Mouse (Mus musculus): Measurements from ENCODE around the gene Synrg. TPM values are rescaled to one million over a fixed set of nuclear protein-coding genes. Genes with fewer than 3 reads are reported as not detected.

The Synrg gene
- 10.2 and 11.2 TPM in 2 replicates for polyA plus RNA-seq (2016; fragmentation: Nextera tagmentation; extraction: Ambion mirVana)

DNA sequence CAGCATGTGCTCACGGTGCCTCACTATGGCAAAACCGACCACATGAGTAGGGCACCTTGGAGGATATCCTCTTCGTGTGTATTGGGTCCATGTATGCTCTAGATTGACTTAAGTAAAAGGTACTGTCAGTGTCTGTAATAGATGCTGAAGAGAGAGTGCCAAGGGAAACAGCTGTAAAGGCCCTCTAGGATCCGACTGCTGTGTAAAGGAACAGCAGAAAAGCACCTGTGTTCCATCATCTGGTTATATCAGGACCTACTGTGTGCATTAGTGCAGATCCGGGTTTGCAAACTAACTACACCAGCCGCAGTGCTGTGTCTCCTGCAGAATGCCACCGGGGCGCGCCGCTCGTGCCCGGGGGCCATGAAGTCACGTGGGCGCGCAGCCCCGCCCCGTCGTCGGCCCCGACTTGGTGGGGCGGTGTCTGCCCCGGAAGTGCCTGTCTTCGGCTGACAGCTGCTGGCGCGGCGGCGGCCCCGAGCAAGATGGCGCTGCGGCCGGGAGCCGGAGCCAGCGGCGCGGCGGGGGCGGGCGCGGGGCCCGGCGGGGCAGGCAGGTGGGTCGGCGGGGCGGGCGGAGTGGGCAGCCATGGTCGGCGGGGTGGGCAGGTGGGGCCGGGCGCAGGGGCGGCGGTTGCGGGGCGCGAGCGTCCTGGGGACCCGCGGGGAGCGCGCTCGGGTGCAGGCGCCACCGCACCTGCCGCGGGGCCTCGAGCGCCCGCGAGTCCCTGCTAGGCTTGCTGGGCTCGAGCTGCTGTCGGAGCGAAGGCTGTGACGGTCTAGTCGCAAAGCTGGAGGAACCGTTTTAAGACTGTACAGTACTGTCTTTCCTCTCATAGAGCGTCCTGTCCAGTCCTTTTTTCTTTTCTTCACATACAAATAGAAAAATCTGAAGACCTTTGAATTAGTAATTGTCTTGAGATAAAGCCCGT is at the start of gene Synrg:
Gene Synrg (plus strand): TSS at position 438 of the 931 bp plus-strand sequence.
- Histone ChIP-seq H3K36me3 (peaks cover 40% of the 10 kb centered on the region), H3K27ac (peak within 1 kb of the TSS; percentile 85), H3K9me3 (replicated peaks) (no peaks in the 10 kb centered on the region), H3K4me3 (peak within 1 kb of the TSS; percentile 78), H3K4me1 (peaks cover 41% of the 10 kb centered on the region), H3K9ac (peak within 1 kb of the TSS; percentile 85), H3K27me3 (replicated peaks) (no peaks in the 10 kb centered on the region), H3K4me2 (peak within 1 kb of the TSS; percentile 74)
- peak; percentile 94 for ATAC-seq
- 3% methylated on average over 64 of the region's 76 CpGs for WGBS (ENCODE audit: insufficient replicate concordance)

DNA sequence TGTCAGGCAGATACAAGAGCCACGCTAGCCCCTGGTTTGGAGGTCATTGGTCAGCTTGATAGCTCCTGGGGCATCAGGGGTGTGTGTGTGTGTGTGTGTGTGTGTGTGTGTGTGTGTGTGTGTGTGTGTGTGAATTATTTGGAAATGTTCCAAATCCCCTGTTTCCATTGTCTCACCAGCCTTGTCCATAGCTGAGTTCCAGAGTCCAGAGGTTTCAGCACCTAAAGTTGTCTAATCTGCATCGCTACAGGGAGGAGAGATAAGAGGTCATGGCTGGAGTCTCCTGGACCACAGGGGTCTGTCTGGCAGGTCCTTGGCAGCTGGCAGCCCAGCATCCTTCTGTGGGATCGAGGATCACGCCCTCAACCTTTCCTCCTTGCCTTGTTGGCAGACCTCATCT is 49.7 kb upstream of the Synrg start:
- ATAC-seq = no peak
- no peak overlapping the region for H3K27ac ChIP-seq

DNA sequence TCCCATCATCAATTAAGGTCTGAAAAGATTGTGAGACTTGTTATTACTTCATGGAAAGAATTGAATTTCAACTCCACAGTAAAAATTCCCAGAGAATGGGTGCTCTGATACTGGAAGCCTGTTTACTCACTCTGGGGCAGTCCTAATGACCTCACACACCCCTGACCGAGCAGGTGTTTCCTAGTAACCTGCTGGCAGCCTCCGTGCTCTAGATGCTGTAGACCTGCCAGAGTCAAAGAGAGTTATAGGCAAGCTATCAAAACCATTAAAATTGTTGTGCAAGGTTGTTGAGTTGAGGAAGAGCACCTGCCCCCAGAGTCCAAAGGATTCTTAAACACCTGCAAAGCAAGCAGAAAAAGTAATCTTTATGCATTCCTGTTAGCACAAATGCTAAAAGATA is 41.6 kb upstream of the Synrg start:
- no peaks in the 10 kb centered on the region for H3K4me1 ChIP-seq
- no peak for ATAC-seq
- no peak overlapping the region for H3K9ac ChIP-seq
- no peaks in the 10 kb centered on the region for H3K9me3 ChIP-seq (replicated peaks)
- no peak overlapping the region for H3K4me2 ChIP-seq
- 0 out of 2 replicates have a peak, but pooled peaks cover 2% of the 10 kb centered on the region for H3K27me3 ChIP-seq (replicated peaks)
- no peaks in the 10 kb centered on the region for H3K36me3 ChIP-seq
- H3K4me3 ChIP-seq = no peak overlapping the region
- H3K27ac ChIP-seq = no peak overlapping the region
- 61% methylated on average over 2 of the region's 2 CpGs for WGBS (ENCODE audit: insufficient replicate concordance)

More for the DNA sequence above, 49.7 kb upstream of the Synrg start:
- no peak overlapping the region for H3K4me2 ChIP-seq
- H3K4me3 ChIP-seq = no peak overlapping the region
- peaks cover 4% of the 10 kb centered on the region; the same call in 1 of the 2 replicates for H3K4me1 ChIP-seq
- H3K9me3 ChIP-seq (replicated peaks) = no peaks in the 10 kb centered on the region
- H3K27me3 ChIP-seq (replicated peaks) = 0 out of 2 replicates have a peak, but pooled peaks cover 2% of the 10 kb centered on the region
- H3K9ac ChIP-seq = no peak overlapping the region
- H3K36me3 ChIP-seq = no peaks in the 10 kb centered on the region
- 42% methylated on average over 4 of the region's 4 CpGs for WGBS (ENCODE audit: insufficient replicate concordance)

DNA sequence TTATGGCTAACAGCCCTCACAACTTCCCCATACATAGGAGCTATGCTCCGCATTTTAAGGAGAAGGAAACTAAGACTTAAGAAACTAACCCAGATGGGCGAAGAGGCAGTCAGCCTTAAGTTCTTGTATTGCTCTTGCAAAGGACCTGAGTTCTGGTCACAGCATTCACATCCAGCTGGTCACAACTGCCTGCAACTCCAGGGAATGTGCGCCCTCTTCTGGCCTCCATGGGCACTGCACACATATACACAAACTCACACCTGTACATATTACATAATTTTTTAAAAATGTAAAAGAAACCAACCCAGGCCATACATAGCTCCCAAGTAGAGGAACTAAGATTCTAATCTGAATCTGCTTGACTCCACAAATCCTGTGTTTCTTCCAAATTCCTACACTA is 37.1 kb upstream of the Synrg start:
- no peak for ATAC-seq
- Histone ChIP-seq H3K4me3 (no peak overlapping the region), H3K4me2 (no peak overlapping the region), H3K9me3 (replicated peaks) (no peaks in the 10 kb centered on the region), H3K9ac (no peak overlapping the region), H3K27ac (no peak overlapping the region), H3K27me3 (replicated peaks) (no peaks in the 10 kb centered on the region), H3K36me3 (no peaks in the 10 kb centered on the region), H3K4me1 (no peaks in the 10 kb centered on the region)
- 44% methylated on average over 3 of the region's 3 CpGs for WGBS (ENCODE audit: insufficient replicate concordance)

DNA sequence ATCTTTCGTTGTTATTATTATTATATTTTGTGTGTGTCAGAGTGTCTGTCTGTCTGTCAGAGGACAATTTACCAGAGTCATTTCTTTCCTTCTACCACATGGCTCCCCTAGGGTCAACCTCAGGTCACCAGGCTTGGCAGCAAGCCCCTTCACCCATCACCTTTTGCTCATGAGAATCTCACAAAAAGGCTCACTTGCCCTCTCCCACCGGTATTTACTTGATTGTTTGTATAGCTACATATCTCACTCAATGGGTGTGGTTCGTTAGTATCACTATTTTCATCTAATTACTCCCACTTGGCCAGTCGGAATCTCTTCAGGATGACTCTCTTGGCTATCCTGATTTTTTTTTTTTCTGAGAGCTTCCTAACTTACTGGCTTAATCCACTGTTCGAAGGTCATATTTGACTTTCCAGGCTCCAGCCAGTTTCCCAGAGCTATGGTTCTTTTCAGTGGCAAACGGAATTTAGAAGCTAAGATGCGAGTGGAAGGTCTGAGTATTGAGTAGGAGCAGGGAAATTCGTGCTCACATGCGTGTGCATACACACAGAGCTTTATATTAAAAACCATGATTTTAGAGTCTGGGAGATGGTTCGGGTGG is 31.6 kb upstream of the Synrg start:
- no peak overlapping the region for H3K27ac ChIP-seq
- ATAC-seq = no peak
- no peak overlapping the region for H3K4me3 ChIP-seq
- WGBS (ENCODE audit: insufficient replicate concordance) = 54% methylated on average over 10 of the region's 10 CpGs
- H3K9ac ChIP-seq = no peak overlapping the region
- H3K27me3 ChIP-seq (replicated peaks) = peaks cover 10% of the 10 kb centered on the region; the same call in 1 of the 2 replicates
- H3K4me2 ChIP-seq = no peak overlapping the region
- H3K4me1 ChIP-seq = peaks cover 3% of the 10 kb centered on the region; the same call in 1 of the 2 replicates
- H3K36me3 ChIP-seq = no peaks in the 10 kb centered on the region
- H3K9me3 ChIP-seq (replicated peaks) = no peaks in the 10 kb centered on the region

DNA sequence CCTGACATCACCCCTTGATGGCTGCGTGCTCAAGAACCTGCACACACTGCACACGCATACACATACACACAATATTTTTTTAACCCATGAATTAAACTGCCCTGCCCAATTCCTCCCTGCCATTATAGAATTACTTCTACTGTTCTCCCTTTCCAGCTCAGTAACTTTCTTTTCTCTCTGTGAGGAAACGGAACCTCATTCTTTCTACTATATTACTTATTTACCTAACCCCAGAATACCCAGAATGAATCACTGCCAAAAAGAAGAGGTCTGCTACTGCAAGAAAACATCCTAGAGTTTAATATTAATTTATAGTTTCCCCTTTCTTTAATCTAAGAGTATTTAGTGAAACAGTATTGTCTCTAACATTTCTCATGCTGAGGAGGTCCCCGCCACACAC is 30.9 kb upstream of the Synrg start:
- Histone ChIP-seq H3K4me3 (no peak overlapping the region), H3K9ac (no peak overlapping the region), H3K9me3 (replicated peaks) (no peaks in the 10 kb centered on the region), H3K27me3 (replicated peaks) (peaks cover 10% of the 10 kb centered on the region; the same call in 1 of the 2 replicates), H3K4me1 (peaks cover 3% of the 10 kb centered on the region; the same call in 1 of the 2 replicates), H3K4me2 (no peak overlapping the region), H3K27ac (no peak overlapping the region; the same call in 1 of the 2 replicates), H3K36me3 (no peaks in the 10 kb centered on the region)
- 80% methylated on average over 4 of the region's 4 CpGs for WGBS (ENCODE audit: insufficient replicate concordance)
- ATAC-seq = no peak

DNA sequence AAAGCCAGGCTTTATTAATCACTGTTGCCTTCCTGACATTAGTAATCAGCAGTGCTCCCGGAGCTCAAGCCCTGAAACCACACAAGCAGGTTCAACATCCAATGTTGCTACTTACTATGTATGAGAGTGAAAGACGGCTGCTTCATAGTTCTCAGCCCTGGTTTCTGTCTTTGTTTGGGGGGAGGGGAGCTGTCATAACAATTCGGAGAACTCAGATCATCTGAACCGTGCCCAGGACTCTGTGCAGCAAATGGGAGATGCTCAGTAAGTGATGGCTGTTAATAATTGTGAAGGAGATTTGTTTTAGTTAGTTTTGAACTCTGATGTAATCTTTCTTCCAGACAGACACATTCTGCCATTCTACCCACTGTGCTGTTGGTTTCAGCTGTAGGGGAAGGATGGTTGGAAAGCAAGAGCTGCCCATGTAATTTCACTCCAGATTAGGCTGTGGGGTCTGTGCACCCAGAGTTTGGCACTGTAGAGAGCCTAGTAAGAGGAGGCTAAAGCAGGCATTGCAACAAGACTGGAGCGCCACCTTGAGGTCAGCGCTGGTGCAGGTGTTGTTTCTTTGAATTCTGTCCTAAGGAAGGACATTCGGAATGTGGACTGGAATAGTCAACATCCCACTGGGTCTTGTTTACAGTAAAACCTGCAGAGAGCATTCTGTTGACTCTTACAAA is 28.1 kb upstream of the Synrg start:
- no peaks in the 10 kb centered on the region for H3K9me3 ChIP-seq (replicated peaks)
- 18% methylated on average over 7 of the region's 7 CpGs for WGBS (ENCODE audit: insufficient replicate concordance)
- no peaks in the 10 kb centered on the region for H3K36me3 ChIP-seq
- peaks cover 3% of the 10 kb centered on the region; the same call in 1 of the 2 replicates for H3K4me1 ChIP-seq
- no peak overlapping the region for H3K9ac ChIP-seq
- ATAC-seq = no peak
- no peak overlapping the region for H3K4me2 ChIP-seq
- H3K4me3 ChIP-seq = no peak overlapping the region
- H3K27ac ChIP-seq = no peak overlapping the region
- H3K27me3 ChIP-seq (replicated peaks) = peaks cover 25% of the 10 kb centered on the region; the same call in 1 of the 2 replicates

DNA sequence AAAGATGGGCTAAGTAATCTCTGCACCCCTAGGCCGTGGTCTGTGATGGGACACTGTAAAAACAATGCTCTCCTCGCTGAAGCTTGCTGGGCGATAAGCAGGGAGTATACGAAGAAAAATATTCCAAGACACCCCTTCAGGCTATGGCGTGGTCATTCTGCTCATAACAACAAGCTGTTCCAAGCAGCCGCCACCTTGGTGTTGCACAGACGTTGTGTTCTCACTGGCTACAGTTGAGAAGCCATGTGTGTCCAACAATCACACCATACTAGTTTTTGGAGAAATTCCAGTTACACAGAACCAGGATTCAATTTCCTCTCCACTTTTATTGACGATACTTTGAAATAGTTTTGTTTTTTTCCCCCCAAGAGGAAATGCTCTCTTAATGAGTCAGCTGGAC is 25.7 kb upstream of the Synrg start:
- H3K4me3 ChIP-seq = no peak overlapping the region
- WGBS (ENCODE audit: insufficient replicate concordance) = 63% methylated on average over 8 of the region's 8 CpGs
- H3K9ac ChIP-seq = no peak overlapping the region
- H3K9me3 ChIP-seq (replicated peaks) = no peaks in the 10 kb centered on the region
- H3K27me3 ChIP-seq (replicated peaks) = peaks cover 25% of the 10 kb centered on the region; the same call in 1 of the 2 replicates
- H3K36me3 ChIP-seq = peaks cover 3% of the 10 kb centered on the region
- no peak overlapping the region for H3K27ac ChIP-seq
- no peak for ATAC-seq
- H3K4me2 ChIP-seq = no peak overlapping the region
- H3K4me1 ChIP-seq = peaks cover 15% of the 10 kb centered on the region

DNA sequence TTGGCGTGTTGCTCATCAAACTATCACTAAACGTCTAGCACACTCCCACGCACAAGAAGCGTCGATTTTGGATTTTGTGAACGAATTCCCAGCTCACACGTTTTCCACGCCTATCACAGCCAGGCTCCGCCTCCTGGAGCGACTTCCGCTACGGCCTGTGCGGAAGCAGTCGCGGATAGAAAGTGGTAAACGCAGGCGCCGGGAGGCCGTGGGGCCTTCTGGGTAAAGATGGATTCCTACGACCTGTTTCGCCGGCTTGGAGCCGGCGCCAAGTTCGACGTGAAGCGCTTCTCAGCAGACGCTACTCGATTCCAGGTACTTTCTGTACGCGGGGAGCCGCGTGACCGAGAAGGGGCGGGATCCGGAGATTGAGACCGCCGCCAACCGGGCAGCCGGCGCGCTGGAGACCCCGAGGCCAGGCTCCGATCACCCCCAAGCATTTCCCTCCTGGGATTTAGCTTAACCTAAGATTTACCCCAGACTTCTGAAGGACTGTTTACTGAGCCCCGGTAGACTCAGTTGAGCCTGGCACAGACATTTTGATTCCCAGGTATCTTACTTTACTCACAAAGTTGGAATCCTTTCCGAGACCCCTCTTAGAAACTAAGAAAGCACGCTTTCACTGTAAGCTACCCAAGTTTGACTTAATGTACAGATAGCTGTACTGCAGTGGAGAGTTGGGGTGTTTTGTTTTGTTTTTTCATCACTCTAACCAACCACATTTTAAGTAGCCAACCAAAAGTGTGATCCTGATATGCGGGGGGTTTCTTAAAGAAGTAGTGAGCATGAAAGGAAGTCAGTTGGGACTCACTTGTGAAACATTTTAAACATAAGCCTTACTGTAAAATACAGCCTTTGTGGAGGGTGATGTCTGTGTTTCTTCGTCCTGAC is 22.0 kb upstream of the Synrg start, which contains the start of gene Ddx52:
Gene Ddx52 (plus strand): TSS at position 113 of the 891 bp plus-strand sequence.
- H3K9me3 ChIP-seq (replicated peaks) = no peaks in the 10 kb centered on the region
- H3K27ac ChIP-seq = peak within 1 kb of the TSS; percentile 83
- peaks cover 15% of the 10 kb centered on the region for H3K4me1 ChIP-seq
- H3K9ac ChIP-seq = peak within 1 kb of the TSS; percentile 89
- H3K4me2 ChIP-seq = peak within 1 kb of the TSS; percentile 82
- ATAC-seq = peak; percentile 95
- H3K27me3 ChIP-seq (replicated peaks) = peaks cover 18% of the 10 kb centered on the region; the same call in 1 of the 2 replicates
- WGBS (ENCODE audit: insufficient replicate concordance) = 1% methylated on average over 49 of the region's 49 CpGs
- peaks cover 40% of the 10 kb centered on the region for H3K36me3 ChIP-seq
- peak within 1 kb of the TSS; percentile 87 for H3K4me3 ChIP-seq

DNA sequence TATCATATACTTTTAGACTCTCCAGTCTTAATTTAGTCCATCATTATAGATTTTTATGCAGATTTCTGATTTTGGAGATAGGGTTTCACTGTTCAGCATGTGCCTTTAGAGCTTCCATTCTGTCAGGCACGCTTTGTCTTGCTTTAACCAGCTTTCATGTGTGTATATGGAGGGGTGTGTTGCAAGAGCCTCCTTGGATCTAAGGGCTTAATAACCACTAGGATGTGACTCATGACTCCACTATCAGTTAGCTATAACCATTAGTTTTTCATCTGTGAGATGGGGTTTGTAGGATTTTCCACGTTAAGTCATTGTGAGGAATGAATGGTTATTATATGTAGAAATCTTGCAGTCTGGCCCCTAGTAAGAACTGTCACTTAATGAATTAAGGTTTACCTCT is 7.4 kb upstream of the Synrg start:
- Histone ChIP-seq H3K9ac (no peak overlapping the region), H3K4me3 (no peak overlapping the region), H3K36me3 (peaks cover 98% of the 10 kb centered on the region), H3K27ac (no peak overlapping the region), H3K9me3 (replicated peaks) (no peaks in the 10 kb centered on the region), H3K4me1 (no peaks in the 10 kb centered on the region), H3K4me2 (no peak overlapping the region), H3K27me3 (replicated peaks) (no peaks in the 10 kb centered on the region)
- no peak for ATAC-seq
- 80% methylated on average over 2 of the region's 2 CpGs for WGBS (ENCODE audit: insufficient replicate concordance)

DNA sequence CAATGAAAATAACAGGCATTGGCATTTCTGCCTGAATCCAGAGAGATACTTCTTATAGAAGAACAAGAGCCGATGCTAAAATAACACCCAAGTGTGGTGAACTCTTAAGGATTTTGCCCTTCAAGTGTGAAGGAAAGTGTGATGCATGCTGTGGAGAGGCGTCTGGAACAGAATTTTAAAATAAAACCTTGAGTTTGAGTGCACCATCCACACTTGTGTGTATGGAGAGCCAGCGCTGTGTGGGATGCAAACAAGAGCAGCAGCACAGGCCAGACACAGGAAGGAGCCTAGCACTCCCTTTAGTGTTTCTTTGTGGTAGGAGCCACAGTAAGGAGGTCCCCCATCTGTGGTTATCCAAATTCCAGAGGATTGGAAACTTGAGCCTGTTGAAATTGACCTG is 2.2 kb upstream of the Synrg start:
- ATAC-seq = no peak
- peaks cover 61% of the 10 kb centered on the region for H3K36me3 ChIP-seq
- no peak overlapping the region for H3K27ac ChIP-seq

More for the DNA sequence above, 2.2 kb upstream of the Synrg start:
- peaks cover 26% of the 10 kb centered on the region for H3K4me1 ChIP-seq
- WGBS (ENCODE audit: insufficient replicate concordance) = 79% methylated on average over 3 of the region's 3 CpGs
- no peak overlapping the region for H3K9ac ChIP-seq
- no peak overlapping the region for H3K4me2 ChIP-seq
- H3K4me3 ChIP-seq = no peak overlapping the region
- no peaks in the 10 kb centered on the region for H3K9me3 ChIP-seq (replicated peaks)
- H3K27me3 ChIP-seq (replicated peaks) = no peaks in the 10 kb centered on the region

All from liver, embryonic 12.5 days (tissue).